Mouse (Mus musculus) thymus, postnatal 25 days (tissue): ENCODE data around the gene Ube2j1.

Source experiments
- DNase-seq: peaks from one replicate; pipeline ENCODE4 v3.0.0; 2022

Gene Ube2j1

DNA sequence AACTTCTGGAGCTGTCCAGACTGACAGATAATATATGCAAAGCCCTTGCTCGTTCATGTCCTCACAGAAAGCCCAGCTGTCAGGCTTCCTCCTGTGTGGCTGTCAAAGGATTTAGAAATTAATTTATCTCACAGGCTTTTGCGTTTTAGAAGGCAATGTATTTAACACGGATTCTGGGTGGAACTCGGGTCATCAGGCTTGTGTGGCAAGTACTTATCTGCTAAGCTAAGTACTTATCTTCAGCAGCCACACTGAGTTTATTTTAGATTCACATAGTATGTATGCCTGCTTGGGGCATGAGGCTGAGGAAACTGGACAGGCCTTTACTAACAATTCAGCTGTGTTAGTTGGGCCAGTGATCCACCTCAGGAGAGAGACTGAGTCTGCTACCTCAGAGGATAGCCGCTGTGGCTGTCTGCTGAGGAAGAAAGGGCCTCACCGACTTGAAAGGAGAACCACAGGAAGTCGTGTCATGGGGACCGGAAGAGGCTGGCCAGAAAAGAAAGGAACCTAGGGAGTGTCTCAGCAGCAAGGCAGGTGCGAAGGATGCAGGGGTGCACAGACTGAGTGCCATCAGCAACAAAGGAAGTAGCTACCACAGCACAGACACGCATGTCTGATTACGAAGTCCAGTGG, 41.4 kb downstream of the Ube2j1 start:
- peak; percentile 81 for DNase-seq

DNA sequence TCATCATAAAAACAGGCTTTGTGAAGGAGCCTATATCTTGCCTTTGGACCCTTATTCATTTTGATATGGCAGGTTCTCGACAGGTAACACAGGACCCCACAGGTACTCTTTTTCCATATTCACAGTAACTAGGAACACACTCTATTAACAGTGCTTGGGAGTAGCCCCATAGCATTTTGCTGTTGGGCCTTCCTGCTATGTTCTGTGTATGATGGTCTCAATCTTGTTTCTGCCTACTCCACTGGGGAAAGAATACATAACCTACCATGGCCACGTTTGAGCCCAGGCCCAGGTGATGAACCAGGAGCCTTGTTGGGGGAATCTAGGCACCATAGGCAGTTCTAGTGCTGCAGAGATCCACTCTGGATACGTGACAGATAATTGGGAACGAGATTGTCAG, 43.2 kb downstream of the Ube2j1 start:
- DNase-seq, result no peak

DNA sequence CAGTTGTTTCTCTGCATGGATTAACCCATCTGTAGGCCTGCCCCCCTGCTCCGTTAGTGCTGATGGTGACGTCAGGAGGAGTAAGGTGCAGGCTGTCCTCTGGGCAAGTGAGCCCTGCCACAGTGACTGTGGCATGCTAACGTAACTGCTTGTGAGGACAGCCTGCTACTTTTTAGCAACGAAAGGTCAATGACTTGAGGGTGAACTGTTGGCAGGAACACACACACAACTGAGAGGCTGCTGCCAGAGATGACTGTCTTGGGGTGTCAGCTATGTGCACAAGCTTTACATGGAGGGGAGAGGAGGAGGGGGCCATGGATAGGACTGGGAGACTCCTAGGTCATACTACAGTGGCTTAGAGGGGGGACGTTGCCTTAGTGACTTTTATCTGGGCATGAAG, 43.6 kb downstream of the Ube2j1 start:
- DNase-seq, result no peak

DNA sequence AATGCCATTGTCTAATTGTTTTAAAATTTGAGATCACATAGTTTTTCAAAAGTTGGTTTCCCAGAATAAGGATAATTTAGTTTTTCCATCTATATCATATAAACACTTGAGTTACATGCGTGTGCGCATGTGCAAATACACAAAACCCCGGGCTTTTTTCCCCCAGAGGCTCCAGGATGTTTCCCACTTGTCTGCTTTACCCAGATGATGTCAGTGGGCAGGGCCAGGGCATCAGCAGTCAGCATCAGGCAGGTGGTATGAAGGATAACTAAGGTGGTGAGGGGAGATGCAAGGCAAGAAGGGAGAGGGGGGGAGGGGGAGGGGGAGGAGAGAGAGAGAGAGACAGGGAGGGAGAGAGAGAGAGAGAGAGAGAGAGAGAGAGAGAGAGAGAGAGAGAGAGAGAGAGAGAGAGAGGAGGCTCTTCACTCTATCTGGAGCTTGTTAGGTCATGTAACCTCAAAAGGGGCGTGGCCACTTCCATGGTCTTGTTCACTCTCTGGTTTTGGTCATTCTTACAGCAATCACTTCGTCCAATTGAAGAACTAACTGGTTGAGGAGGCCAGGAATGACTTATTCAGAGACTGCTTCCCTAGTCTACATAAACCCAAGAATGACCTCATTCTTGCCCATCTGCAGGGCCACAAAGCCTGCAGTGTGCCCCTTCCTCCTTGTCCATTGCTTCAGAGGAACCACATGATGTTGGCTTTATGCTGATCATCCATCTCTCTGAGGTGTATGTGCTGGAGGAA, 44.7 kb downstream of the Ube2j1 start:
- no peak for DNase-seq

DNA sequence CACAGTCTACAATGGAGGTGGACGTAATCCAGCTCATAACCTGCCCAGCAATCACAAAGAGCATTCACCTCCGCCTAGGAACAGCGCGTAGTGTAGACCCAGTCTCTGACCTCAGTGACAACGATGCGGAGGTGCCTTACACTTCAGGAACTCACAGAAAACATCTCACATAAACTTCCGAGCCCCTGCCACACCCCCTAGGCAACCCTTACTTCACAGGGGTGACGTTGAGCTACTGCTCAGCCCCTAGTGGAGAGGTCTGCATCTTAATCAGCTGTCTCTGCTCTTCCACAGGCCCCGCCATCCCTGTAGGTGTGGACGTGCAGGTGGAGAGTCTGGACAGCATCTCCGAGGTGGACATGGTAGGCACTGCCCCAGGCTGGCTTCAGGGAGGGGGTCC, 45.9 kb downstream of the Ube2j1 start:
- no peak for DNase-seq

DNA sequence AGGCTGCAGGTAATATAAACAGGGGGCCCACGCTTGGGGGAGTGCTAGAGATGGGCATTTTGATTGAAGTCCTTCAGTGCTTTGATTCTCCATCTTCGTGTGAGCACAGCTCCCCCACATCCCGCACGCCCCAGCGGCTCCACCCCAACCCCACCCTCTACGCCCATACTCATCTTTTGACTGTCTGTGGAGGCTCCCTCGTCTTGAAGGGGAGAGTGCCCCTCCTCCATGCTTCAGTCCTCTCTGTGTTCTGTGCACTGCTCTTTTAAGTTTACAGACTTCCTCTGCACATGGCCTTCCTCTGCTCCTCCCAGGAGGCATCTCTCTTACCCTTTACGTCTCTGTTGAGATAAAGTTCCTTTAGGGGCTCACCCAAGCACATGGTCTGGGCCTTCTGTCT, 46.5 kb downstream of the Ube2j1 start:
- DNase-seq, result peak; percentile 49

DNA sequence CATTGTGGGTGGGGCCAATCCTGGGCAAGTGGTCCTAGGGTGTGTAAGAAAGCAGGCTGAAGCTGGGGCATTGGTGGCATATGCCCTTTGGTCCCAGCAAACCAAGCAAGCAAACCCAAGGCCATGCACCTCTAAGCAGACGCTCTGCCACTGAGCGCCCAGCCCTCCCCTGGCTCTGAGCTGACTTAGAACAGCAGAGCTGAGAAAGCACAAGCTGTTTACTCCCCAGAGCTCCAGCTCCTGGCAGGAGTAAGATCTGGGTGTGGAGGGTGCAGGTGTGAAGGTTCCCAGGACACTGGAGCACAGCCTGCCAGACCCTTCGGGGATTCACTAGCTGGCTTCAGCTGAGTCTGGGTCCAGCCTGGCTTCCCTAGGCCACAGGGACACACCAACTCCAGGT, 47.3 kb downstream of the Ube2j1 start:
- DNase-seq, result no peak

DNA sequence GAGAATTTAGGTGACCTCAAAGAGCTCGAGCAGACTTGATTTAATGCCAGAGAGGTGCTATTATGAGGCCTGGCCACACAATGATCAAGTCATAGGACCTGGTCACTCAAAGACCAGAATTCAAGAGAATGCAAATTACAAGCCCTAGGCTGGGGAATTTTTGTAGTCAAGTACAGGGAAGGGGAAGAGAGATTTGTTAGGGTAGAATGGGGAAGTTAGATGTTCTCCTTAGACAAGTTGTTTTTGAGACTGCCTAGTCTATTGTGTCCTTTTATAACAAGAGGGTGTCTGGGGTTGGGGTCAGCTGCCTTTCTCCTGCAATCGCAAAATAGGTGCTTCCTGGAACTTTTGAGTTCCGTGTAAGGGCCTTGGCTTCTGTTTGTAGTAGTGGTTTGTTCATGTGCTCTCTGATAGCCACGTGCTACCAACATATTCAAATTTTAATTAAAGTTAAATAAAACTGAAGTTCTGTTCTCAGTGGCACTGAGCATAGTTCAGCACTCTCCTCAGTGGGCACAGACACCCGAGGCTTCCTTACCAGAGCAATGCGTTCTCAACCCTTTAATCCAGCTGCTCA, 68.0 kb downstream of the Ube2j1 start:
- DNase-seq, result no peak
